Mouse (Mus musculus) stomach, postnatal 0 days (tissue): Measurements from ENCODE around the gene Gm45623.

Experiments used
- CTCF ChIP-seq: IDR thresholded peaks from 2 replicates; pipeline ENCODE4 v1.5.1; 2016; ENCODE audit warnings: antibody characterized with exemption, low read depth, mild to moderate bottlenecking, moderate library complexity
- EP300 ChIP-seq: optimal IDR thresholded peaks from 2 replicates; pipeline ENCODE3; 2016; ENCODE audit warnings: antibody characterized with exemption

- no peak for TF ChIP-seq CTCF
- TF ChIP-seq EP300: no peak
These were observed 40.8 kb upstream of the Gm45623 start for GRCm38 (mm10) chr13:56794441-56794840.
